Mouse (Mus musculus) ovary, adult 18-20 months (tissue): Measurements from ENCODE around the gene Sgpp1.
"Not testable (repeated sequence)": the region's sequence is repeated elsewhere in the genome, so short reads cannot be mapped to it uniquely, and the experiment has no call there.

ENCODE experiments used
- DNase-seq: peaks from one replicate; pipeline ENCODE4 v3.0.0; 2022; ENCODE audit warnings: low spot score, mixed read lengths

The Sgpp1 gene

GRCm38 (mm10) chr12:75689003-75689402 is 46.5 kb downstream of the Sgpp1 start:
- no peak for DNase-seq

- DNase-seq = no peak
Observed at GRCm38 (mm10) chr12:75687314-75687713, 48.2 kb downstream of the Sgpp1 start.

GRCm38 (mm10) chr12:75684026-75684425 is 51.5 kb downstream of the Sgpp1 start:
- not testable (repeated sequence) for DNase-seq

- DNase-seq = no peak
Observed at GRCm38 (mm10) chr12:75683598-75683997, 51.9 kb downstream of the Sgpp1 start.

GRCm38 (mm10) chr12:75682842-75683241 is 52.7 kb downstream of the Sgpp1 start:
- no peak for DNase-seq

GRCm38 (mm10) chr12:75681101-75681500 is 54.4 kb downstream of the Sgpp1 start:
- no peak for DNase-seq

- no peak for DNase-seq
Observed at GRCm38 (mm10) chr12:75678393-75678792, 57.1 kb downstream of the Sgpp1 start.

GRCm38 (mm10) chr12:75672630-75673029 is 62.9 kb downstream of the Sgpp1 start:
- no peak for DNase-seq

- DNase-seq = no peak
Observed at GRCm38 (mm10) chr12:75671759-75672315, 63.7 kb downstream of the Sgpp1 start.

- DNase-seq = no peak
Observed at GRCm38 (mm10) chr12:75670611-75671010, 64.9 kb downstream of the Sgpp1 start.

GRCm38 (mm10) chr12:75669258-75670106 is 66.0 kb downstream of the Sgpp1 start, which contains the start of gene Wdr89:
TSS of gene Wdr89 (minus strand) at chr12:75669537.
- peak; percentile 100 for DNase-seq

- no peak for DNase-seq
Observed at GRCm38 (mm10) chr12:75668916-75669257, 66.6 kb downstream of the Sgpp1 start.

GRCm38 (mm10) chr12:75668221-75668620 is 67.3 kb downstream of the Sgpp1 start:
- no peak for DNase-seq

GRCm38 (mm10) chr12:75666939-75667338 is 68.6 kb downstream of the Sgpp1 start:
- DNase-seq = no peak

GRCm38 (mm10) chr12:75664516-75664810 is 71.1 kb downstream of the Sgpp1 start:
- no peak for DNase-seq
